Mouse (Mus musculus): Measurements from ENCODE around the gene Coro1b.

Coro1b gene

GRCm38 (mm10) chr19:4148491-4148806 is at the start of gene Coro1b:
Gene Coro1b (plus strand): TSS chr19:4148619.
- DNase-seq (ENCODE audit: low spot score), result peak; percentile 90

GRCm38 (mm10) chr19:4099056-4099455 is 49.4 kb upstream of the Coro1b start:
- DNase-seq (ENCODE audit: low spot score), result peak; percentile 91

GRCm38 (mm10) chr19:4099837-4100717 is 48.3 kb upstream of the Coro1b start, which contains the start of gene Pitpnm1:
Gene Pitpnm1 (plus strand): TSS chr19:4099998.
- DNase-seq (ENCODE audit: low spot score), result peak; percentile 54

- peak; percentile 44 for DNase-seq (ENCODE audit: low spot score)
Measured at GRCm38 (mm10) chr19:4100718-4101261, 47.6 kb upstream of the Coro1b start.

- DNase-seq (ENCODE audit: low spot score), result no peak
Measured at GRCm38 (mm10) chr19:4101466-4101865, 47.0 kb upstream of the Coro1b start.

GRCm38 (mm10) chr19:4102049-4102448 is 46.4 kb upstream of the Coro1b start:
- no peak for DNase-seq (ENCODE audit: low spot score)

- DNase-seq (ENCODE audit: low spot score), result no peak
Measured at GRCm38 (mm10) chr19:4102626-4103025, 45.8 kb upstream of the Coro1b start.

GRCm38 (mm10) chr19:4103294-4103693 is 45.1 kb upstream of the Coro1b start:
- DNase-seq (ENCODE audit: low spot score), result no peak

- DNase-seq (ENCODE audit: low spot score), result no peak
Measured at GRCm38 (mm10) chr19:4103792-4104191, 44.6 kb upstream of the Coro1b start.

GRCm38 (mm10) chr19:4104675-4105194 is 43.7 kb upstream of the Coro1b start:
- DNase-seq (ENCODE audit: low spot score), result no peak

- DNase-seq (ENCODE audit: low spot score), result no peak
Measured at GRCm38 (mm10) chr19:4106654-4107053, 41.8 kb upstream of the Coro1b start.

- DNase-seq (ENCODE audit: low spot score), result no peak
Measured at GRCm38 (mm10) chr19:4108535-4108934, 39.9 kb upstream of the Coro1b start.

- DNase-seq (ENCODE audit: low spot score), result no peak
Measured at GRCm38 (mm10) chr19:4112063-4112960, 36.1 kb upstream of the Coro1b start.

- no peak for DNase-seq (ENCODE audit: low spot score)
Measured at GRCm38 (mm10) chr19:4113186-4113805, 35.1 kb upstream of the Coro1b start.

- peak; percentile 77 for DNase-seq (ENCODE audit: low spot score)
Measured at GRCm38 (mm10) chr19:4113806-4114230, 34.6 kb upstream of the Coro1b start.

GRCm38 (mm10) chr19:4114551-4114950 is 33.9 kb upstream of the Coro1b start:
- no peak for DNase-seq (ENCODE audit: low spot score)

GRCm38 (mm10) chr19:4115144-4115543 is 33.3 kb upstream of the Coro1b start:
- no peak for DNase-seq (ENCODE audit: low spot score)

- DNase-seq (ENCODE audit: low spot score), result no peak
Measured at GRCm38 (mm10) chr19:4115816-4116215, 32.6 kb upstream of the Coro1b start.

GRCm38 (mm10) chr19:4117006-4117405 is 31.4 kb upstream of the Coro1b start:
- peak; percentile 23 for DNase-seq (ENCODE audit: low spot score)

- no peak for DNase-seq (ENCODE audit: low spot score)
Measured at GRCm38 (mm10) chr19:4118350-4118749, 30.1 kb upstream of the Coro1b start.

GRCm38 (mm10) chr19:4119716-4120487 is 28.5 kb upstream of the Coro1b start:
- peak; percentile 89 for DNase-seq (ENCODE audit: low spot score)

Data from T-cell, adult 2 months (primary cell).